Mouse (Mus musculus) cerebellum, adult 2 months (tissue): ENCODE results near the gene Srsf2. TPM values are rescaled to one million over a fixed set of nuclear protein-coding genes. Genes with fewer than 3 reads are reported as not detected.

Experiments used
- DNase-seq, 2 experiments: peaks; one replicate each; pipeline ENCODE4 v3.0.0; 2021
- H3K27ac ChIP-seq: fragments of 200-500 bp; 2 replicates; pipeline ENCODE4 v1.5.1; 2012; ENCODE audit warnings: low read length, control low read depth, inconsistent platforms; ENCODE audit not compliant: insufficient read depth
- H3K27me3 ChIP-seq: fragments of 200-500 bp; 2 replicates; pipeline ENCODE4 v1.6.1; 2012; ENCODE audit warnings: inconsistent platforms, mild to moderate bottlenecking, low read length, moderate library complexity; ENCODE audit not compliant: control insufficient read depth, insufficient read depth
- H3K4me1 ChIP-seq: fragments of 200-500 bp; 2 replicates; pipeline ENCODE4 v1.6.1; 2011; ENCODE audit warnings: low read length; ENCODE audit not compliant: control insufficient read depth, insufficient read depth
- H3K4me3 ChIP-seq: fragments of 200-500 bp; replicated peaks from 2 replicates; pipeline ENCODE3; 2011; ENCODE audit warnings: mild to moderate bottlenecking, low read depth, low read length, control low read depth; ENCODE audit not compliant: insufficient read depth
- CTCF ChIP-seq: fragments of 200-500 bp; IDR thresholded peaks from 2 replicates; pipeline ENCODE4 v1.5.1; 2011; ENCODE audit warnings: low read depth, mild to moderate bottlenecking, control low read depth, low read length, moderate library complexity, borderline replicate concordance; ENCODE audit not compliant: insufficient read depth
- POLR2A ChIP-seq: fragments of 200-500 bp; IDR thresholded peaks from 2 replicates; pipeline ENCODE4 v1.6.1; 2011; ENCODE audit warnings: low read length, control low read depth, borderline replicate concordance; ENCODE audit not compliant: insufficient read depth
- whole genome bisulfite sequencing: fragments of 180-500 bp; shearing (Covaris S2); methylation state at CpG from one replicate; pipeline ENCODE4 v1.1.7; 2018; 5-methylcytosine and 5-hydroxymethylcytosine counted together
- polyA plus RNA-seq: library from polyadenylated mRNA; depleted of rRNA; stranded (reverse); fragments of >200 nt; gene quantifications from 2 replicates; pipeline ENCODE4 v1.2.3, GENCODE M21; 2012

The Srsf2 gene
- polyA plus RNA-seq, 1 experiment: 361 TPM

DNA sequence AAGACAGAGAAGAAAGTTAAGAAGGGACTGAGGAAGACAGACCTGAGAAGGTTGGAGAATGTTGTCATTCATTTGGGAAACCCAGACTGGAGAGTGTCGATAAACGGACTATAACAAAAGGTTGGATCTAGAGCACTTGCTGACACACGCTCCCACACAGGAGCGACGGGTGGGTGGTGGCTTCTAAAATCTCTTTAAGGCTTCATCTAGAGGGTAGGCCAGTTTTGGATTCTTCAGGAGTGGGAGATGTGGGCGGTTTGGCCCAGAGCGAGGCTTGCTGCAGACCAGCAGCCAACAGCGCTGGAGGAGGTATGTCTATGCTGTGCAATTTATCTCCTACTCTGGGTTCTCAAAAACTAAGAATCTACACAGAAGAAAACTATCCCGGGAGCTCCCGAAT, 30.3 kb downstream of the Srsf2 start:
- TF ChIP-seq CTCF (no peak), POLR2A (no peak)
- Histone ChIP-seq H3K4me3 (no peak overlapping the region), H3K27me3 (no peaks in the 10 kb centered on the region), H3K27ac (no peak overlapping the region), H3K4me1 (peaks cover 10% of the 10 kb centered on the region)
- 90% methylated on average over 10 of the region's 10 CpGs for WGBS
- DNase-seq: no peak

DNA sequence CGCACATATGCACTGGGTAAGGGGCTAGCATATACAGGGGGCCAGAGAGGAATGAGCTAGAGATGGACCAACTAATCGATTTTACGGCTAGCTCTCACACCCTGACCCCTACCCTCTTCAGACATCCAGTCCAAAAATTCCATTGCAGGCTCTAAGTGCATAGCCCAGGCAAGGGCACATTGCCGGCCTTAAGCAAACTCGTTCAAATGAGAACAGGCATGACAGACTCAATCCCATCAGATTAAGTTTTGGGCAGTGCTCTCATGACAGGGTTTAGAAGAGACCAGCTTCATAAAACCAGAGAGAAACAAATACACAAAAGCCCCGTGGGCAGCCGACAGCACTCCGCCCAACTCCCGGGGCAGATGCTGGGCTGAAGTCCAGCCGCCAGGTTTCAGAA, 30.7 kb downstream of the Srsf2 start:
- Histone ChIP-seq H3K4me3 (no peak overlapping the region), H3K4me1 (peaks cover 10% of the 10 kb centered on the region; the same call in 1 of the 2 replicates), H3K27me3 (no peaks in the 10 kb centered on the region), H3K27ac (no peak overlapping the region)
- WGBS: 69% methylated on average over 10 of the region's 10 CpGs
- no peak for TF ChIP-seq CTCF
- TF ChIP-seq POLR2A: no peak
- DNase-seq: no peak

- 56% methylated on average over 13 of the region's 13 CpGs for WGBS
- Histone ChIP-seq H3K27me3 (no peaks in the 10 kb centered on the region), H3K4me1 (peaks cover 10% of the 10 kb centered on the region; the same call in 1 of the 2 replicates), H3K27ac (no peak overlapping the region; the same call in 1 of the 2 replicates), H3K4me3 (peak overlapping the region; percentile 21)
- peak in 1 of 2 experiments; percentile 25 for DNase-seq
- no peak for TF ChIP-seq CTCF
- no peak for TF ChIP-seq POLR2A
Observed at GRCm38 (mm10) chr11:116821057-116821940, 31.6 kb downstream of the Srsf2 start.

DNA sequence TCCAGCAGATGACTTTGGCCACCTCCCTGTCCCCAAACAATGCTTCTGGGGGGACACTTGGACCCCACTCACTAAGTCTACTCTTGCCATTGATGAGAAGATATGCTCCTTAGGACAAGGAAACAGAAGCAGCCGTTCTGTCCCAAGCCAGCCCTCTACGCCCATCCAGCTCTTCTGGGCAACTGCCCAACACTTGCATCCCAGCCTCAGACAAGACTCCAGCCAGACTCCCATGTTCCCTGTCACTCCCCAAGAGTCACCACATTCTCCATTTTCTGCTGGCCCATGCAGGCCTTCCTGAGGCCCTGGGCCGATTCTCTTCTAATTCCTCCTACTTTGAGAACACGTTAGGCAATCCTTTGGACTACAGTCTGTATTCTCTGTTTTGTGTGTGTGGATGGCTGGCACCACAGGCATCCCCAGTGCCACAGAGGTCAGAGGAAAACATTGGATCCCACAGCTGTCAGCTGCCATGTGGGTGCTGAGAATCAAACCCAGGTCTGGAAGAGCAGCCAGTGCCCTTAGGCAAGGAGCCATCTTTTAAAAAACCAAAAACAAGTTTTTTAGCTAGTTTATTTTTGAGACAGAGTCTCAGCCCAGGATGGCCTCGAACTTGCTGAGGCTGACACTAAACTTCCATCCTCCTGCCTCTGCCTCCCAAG, 32.8 kb downstream of the Srsf2 start:
- no peak overlapping the region for H3K27ac ChIP-seq
- 71% methylated on average over 5 of the region's 5 CpGs for WGBS
- no peak for TF ChIP-seq CTCF
- TF ChIP-seq POLR2A: no peak
- DNase-seq: no peak
- peaks cover 10% of the 10 kb centered on the region; the same call in 1 of the 2 replicates for H3K4me1 ChIP-seq
- no peaks in the 10 kb centered on the region for H3K27me3 ChIP-seq
- no peak overlapping the region for H3K4me3 ChIP-seq

DNA sequence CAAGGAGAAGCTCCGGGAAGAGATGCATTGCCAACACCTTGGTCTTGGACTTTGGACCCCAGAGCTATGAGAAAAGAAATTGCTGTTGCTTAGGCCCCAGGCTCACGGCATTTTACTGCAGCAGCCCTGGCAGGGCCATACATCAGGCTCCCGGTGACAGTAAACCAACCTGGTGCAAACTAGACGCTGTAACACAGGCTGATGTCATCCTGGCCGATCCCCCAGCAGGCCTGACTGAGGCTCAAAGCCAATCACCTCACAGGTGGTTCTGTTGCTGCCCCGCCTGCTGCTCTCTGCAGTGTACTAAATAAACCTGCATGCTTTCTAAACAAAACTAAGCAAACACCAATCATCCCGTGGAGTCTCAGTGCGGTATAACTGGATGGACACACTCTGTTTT, 34.2 kb downstream of the Srsf2 start:
- Histone ChIP-seq H3K27ac (no peak overlapping the region), H3K27me3 (no peaks in the 10 kb centered on the region), H3K4me3 (no peak overlapping the region), H3K4me1 (peaks cover 10% of the 10 kb centered on the region; the same call in 1 of the 2 replicates)
- TF ChIP-seq CTCF: no peak
- TF ChIP-seq POLR2A: no peak
- peak; percentile 50 to 66 for DNase-seq
- 29% methylated on average over 8 of the region's 8 CpGs for WGBS

DNA sequence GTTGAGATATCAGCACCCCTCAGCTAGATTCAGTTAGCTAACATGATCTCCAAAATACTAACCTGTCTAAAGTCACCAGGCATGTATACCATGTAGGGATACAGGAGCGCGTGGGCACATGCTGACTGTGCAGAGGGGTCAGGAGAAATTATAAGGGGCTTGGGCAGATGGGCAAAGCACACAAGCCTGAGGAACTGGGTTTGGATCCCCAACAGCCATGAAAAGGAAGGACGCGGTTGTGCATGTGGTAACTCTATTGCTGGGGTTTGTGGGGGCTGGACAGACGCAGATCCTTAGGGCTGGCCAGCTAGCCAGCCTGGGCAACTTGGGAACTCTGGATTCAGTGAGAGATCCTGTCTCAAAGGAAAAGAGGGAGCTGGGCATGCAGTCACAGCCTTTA, 35.3 kb downstream of the Srsf2 start:
- no peak for DNase-seq
- H3K27me3 ChIP-seq: no peaks in the 10 kb centered on the region
- peaks cover 10% of the 10 kb centered on the region; the same call in 1 of the 2 replicates for H3K4me1 ChIP-seq
- 97% methylated on average over 5 of the region's 5 CpGs for WGBS
- TF ChIP-seq POLR2A (no peak), CTCF (no peak)
- no peak overlapping the region for H3K4me3 ChIP-seq
- H3K27ac ChIP-seq: no peak overlapping the region

- Histone ChIP-seq H3K4me1 (peaks cover 8% of the 10 kb centered on the region; the same call in 1 of the 2 replicates), H3K27ac (no peak overlapping the region), H3K27me3 (no peaks in the 10 kb centered on the region), H3K4me3 (no peak overlapping the region)
- no peak for TF ChIP-seq CTCF
- no peak for TF ChIP-seq POLR2A
- no peak for DNase-seq
- 89% methylated on average over 5 of the region's 5 CpGs for WGBS
Observed at GRCm38 (mm10) chr11:116816769-116817168, 36.1 kb downstream of the Srsf2 start.
